Mouse (Mus musculus) adrenal gland, adult 18-20 months (tissue): Measurements from ENCODE around the gene Camk2g. TPM values are rescaled to one million over a fixed set of nuclear protein-coding genes. Genes with fewer than 3 reads are reported as not detected.
"Not testable (repeated sequence)": the region's sequence is repeated elsewhere in the genome, so short reads cannot be mapped to it uniquely, and the experiment has no call there.

Experiments used
- DNase-seq, 2 experiments: peaks; one replicate each; pipeline ENCODE4 v3.0.0; 2021 to 2022; ENCODE audit warnings: low spot score in 2 of 2
- total RNA-seq, 2 experiments: library from RNA; stranded (reverse); gene quantifications; 1 replicate in 1 of 2; 2 replicates in 1 of 2; pipeline ENCODE4 v1.2.3; 2021

The Camk2g gene
- total RNA-seq, 2 experiments from 2014 or later: 38.2 to 51.8 TPM

GRCm38 (mm10) chr14:20707201-20708190, 86.4 kb downstream of the Camk2g start, which contains the start of gene Zswim8:
Gene Zswim8, plus strand, starts transcription at chr14:20707552.
- DNase-seq: peak; percentile 86 to 89

- DNase-seq: not testable (repeated sequence)
These were observed 90.4 kb downstream of the Camk2g start for GRCm38 (mm10) chr14:20703461-20703860.

- peak; percentile 90 to 94 for DNase-seq
These were observed 91.0 kb downstream of the Camk2g start, which contains the start of gene Chchd1 for GRCm38 (mm10) chr14:20702741-20703381. Gene Chchd1, plus strand, starts transcription at chr14:20703006.

GRCm38 (mm10) chr14:20702096-20702740, 91.7 kb downstream of the Camk2g start:
- DNase-seq: no peak

GRCm38 (mm10) chr14:20701554-20701953, 92.3 kb downstream of the Camk2g start:
- DNase-seq: no peak

- no peak for DNase-seq
These were observed 93.5 kb downstream of the Camk2g start for GRCm38 (mm10) chr14:20700362-20700761.

- DNase-seq: no peak
These were observed 95.4 kb downstream of the Camk2g start for GRCm38 (mm10) chr14:20698515-20698914.

GRCm38 (mm10) chr14:20696986-20697385, 96.9 kb downstream of the Camk2g start:
- DNase-seq: no peak

- peak in 1 of 2 experiments; percentile 29 for DNase-seq
These were observed 97.9 kb downstream of the Camk2g start for GRCm38 (mm10) chr14:20695761-20696520.

GRCm38 (mm10) chr14:20694884-20695760, 98.8 kb downstream of the Camk2g start, which contains the start of gene Fut11:
Gene Fut11, plus strand, starts transcription at chr14:20694968.
- DNase-seq: peak; percentile 78 to 83

- no peak for DNase-seq
These were observed 99.6 kb downstream of the Camk2g start for GRCm38 (mm10) chr14:20694185-20694883.

- no peak for DNase-seq
These were observed 100.2 kb downstream of the Camk2g start for GRCm38 (mm10) chr14:20693589-20694101.

- DNase-seq: no peak
These were observed 102.1 kb downstream of the Camk2g start for GRCm38 (mm10) chr14:20691772-20692171.

- no peak for DNase-seq
These were observed 104.9 kb downstream of the Camk2g start for GRCm38 (mm10) chr14:20689009-20689408.

- no peak for DNase-seq
These were observed 107.3 kb downstream of the Camk2g start for GRCm38 (mm10) chr14:20686576-20686975.
